Mouse (Mus musculus) neural tube, embryonic 13.5 days (tissue): ENCODE measurements around the gene Dyrk3. TPM values are rescaled to one million over a fixed set of nuclear protein-coding genes. Genes with fewer than 3 reads are reported as not detected.
A peak's percentile ranks its signal among the peaks of the same experiment; 100 is the strongest.

ENCODE experiments used
- ATAC-seq: fragments of 200-750 bp; cut with Nextera tagmentation; 2 replicates; pipeline ENCODE4 v1.8.0; 2017; ENCODE audit warnings: low read depth, mild to moderate bottlenecking, moderate TSS enrichment, moderate library complexity
- H3K27ac ChIP-seq: fragments of 300-500 bp; sonication (generic); replicated peaks from 2 replicates; pipeline ENCODE4 v1.5.1; 2015; ENCODE audit warnings: moderate library complexity, mild to moderate bottlenecking, inconsistent platforms
- H3K27me3 ChIP-seq: fragments of 300-500 bp; sonication (generic); 2 replicates; pipeline ENCODE4 v1.6.1; 2015; ENCODE audit warnings: mild to moderate bottlenecking, inconsistent platforms
- H3K36me3 ChIP-seq: fragments of 300-500 bp; sonication (generic); 2 replicates; pipeline ENCODE4 v1.6.1; 2015; ENCODE audit warnings: mild to moderate bottlenecking, inconsistent platforms
- H3K4me1 ChIP-seq: fragments of 300-500 bp; sonication (generic); replicated peaks from 2 replicates; pipeline ENCODE4 v1.6.1; 2015; ENCODE audit warnings: inconsistent platforms
- H3K4me2 ChIP-seq: fragments of 300-500 bp; sonication (generic); 2 replicates; pipeline ENCODE4 v1.6.1; 2015; ENCODE audit warnings: inconsistent platforms, mild to moderate bottlenecking, moderate library complexity
- H3K4me3 ChIP-seq: fragments of 300-500 bp; sonication (generic); 2 replicates; pipeline ENCODE4 v1.5.1; 2015; ENCODE audit warnings: mild to moderate bottlenecking, inconsistent platforms
- H3K9ac ChIP-seq: fragments of 300-500 bp; sonication (generic); 2 replicates; pipeline ENCODE4 v1.6.1; 2015; ENCODE audit warnings: moderate library complexity, mild to moderate bottlenecking, inconsistent platforms
- H3K9me3 ChIP-seq: fragments of 300-500 bp; sonication (generic); 2 replicates; pipeline ENCODE4 v1.6.1; 2016; ENCODE audit warnings: inconsistent platforms
- WGBS: fragments of 180-500 bp; shearing (Covaris S2); methylation state at CpG from one replicate; pipeline ENCODE4 v1.1.7; 2015; 5-methylcytosine and 5-hydroxymethylcytosine counted together
- polyA plus RNA-seq: library from polyadenylated mRNA; unstranded; fragments of >200 nt; fragmentation: Nextera tagmentation; extraction: Ambion mirVana; gene quantifications from 2 replicates; pipeline ENCODE4 v1.2.1, GENCODE M21; 2015

The Dyrk3 gene
- 12.8 and 17.3 TPM in 2 replicates for polyA plus RNA-seq

GRCm38 (mm10) chr1:131138191-131139016, at the start of gene Dyrk3:
Gene Dyrk3, minus strand, starts transcription at chr1:131138340.
- H3K4me2 ChIP-seq, result peak within 1 kb of the TSS; percentile 79
- WGBS, result 8% methylated on average over 48 of the region's 49 CpGs
- ATAC-seq, result peak; percentile 98
- no peaks in the 10 kb centered on the region for H3K27me3 ChIP-seq
- peaks cover 44% of the 10 kb centered on the region for H3K4me1 ChIP-seq
- H3K4me3 ChIP-seq, result peak within 1 kb of the TSS; percentile 82
- no peaks in the 10 kb centered on the region for H3K36me3 ChIP-seq
- peak within 1 kb of the TSS; percentile 94 for H3K27ac ChIP-seq
- peak within 1 kb of the TSS; percentile 92 for H3K9ac ChIP-seq
- no peaks in the 10 kb centered on the region for H3K9me3 ChIP-seq

GRCm38 (mm10) chr1:131187856-131188255, 49.7 kb upstream of the Dyrk3 start:
- Histone ChIP-seq H3K9me3 (no peaks in the 10 kb centered on the region), H3K27ac (no peak overlapping the region), H3K4me2 (no peak overlapping the region), H3K27me3 (no peaks in the 10 kb centered on the region), H3K4me3 (no peak overlapping the region), H3K4me1 (no peaks in the 10 kb centered on the region), H3K36me3 (no peaks in the 10 kb centered on the region), H3K9ac (no peak overlapping the region)
- ATAC-seq, result no peak
- 91% methylated on average over 5 of the region's 5 CpGs for WGBS

GRCm38 (mm10) chr1:131186995-131187394, 48.9 kb upstream of the Dyrk3 start:
- H3K9ac ChIP-seq, result no peak overlapping the region
- 80% methylated on average over 6 of the region's 6 CpGs for WGBS
- no peak overlapping the region for H3K4me2 ChIP-seq
- ATAC-seq, result no peak
- no peak overlapping the region for H3K27ac ChIP-seq
- H3K27me3 ChIP-seq, result no peaks in the 10 kb centered on the region
- no peak overlapping the region for H3K4me3 ChIP-seq
- no peaks in the 10 kb centered on the region for H3K36me3 ChIP-seq
- H3K9me3 ChIP-seq, result no peaks in the 10 kb centered on the region
- H3K4me1 ChIP-seq, result no peaks in the 10 kb centered on the region

GRCm38 (mm10) chr1:131185821-131186506, 47.8 kb upstream of the Dyrk3 start:
- 93% methylated on average over 13 of the region's 13 CpGs for WGBS
- no peak for ATAC-seq
- Histone ChIP-seq H3K4me2 (no peak overlapping the region), H3K9me3 (no peaks in the 10 kb centered on the region), H3K4me1 (no peaks in the 10 kb centered on the region), H3K27me3 (no peaks in the 10 kb centered on the region), H3K9ac (no peak overlapping the region), H3K27ac (no peak overlapping the region), H3K36me3 (0 out of 2 replicates have a peak, but pooled peaks cover 1% of the 10 kb centered on the region), H3K4me3 (no peak overlapping the region)

DNA sequence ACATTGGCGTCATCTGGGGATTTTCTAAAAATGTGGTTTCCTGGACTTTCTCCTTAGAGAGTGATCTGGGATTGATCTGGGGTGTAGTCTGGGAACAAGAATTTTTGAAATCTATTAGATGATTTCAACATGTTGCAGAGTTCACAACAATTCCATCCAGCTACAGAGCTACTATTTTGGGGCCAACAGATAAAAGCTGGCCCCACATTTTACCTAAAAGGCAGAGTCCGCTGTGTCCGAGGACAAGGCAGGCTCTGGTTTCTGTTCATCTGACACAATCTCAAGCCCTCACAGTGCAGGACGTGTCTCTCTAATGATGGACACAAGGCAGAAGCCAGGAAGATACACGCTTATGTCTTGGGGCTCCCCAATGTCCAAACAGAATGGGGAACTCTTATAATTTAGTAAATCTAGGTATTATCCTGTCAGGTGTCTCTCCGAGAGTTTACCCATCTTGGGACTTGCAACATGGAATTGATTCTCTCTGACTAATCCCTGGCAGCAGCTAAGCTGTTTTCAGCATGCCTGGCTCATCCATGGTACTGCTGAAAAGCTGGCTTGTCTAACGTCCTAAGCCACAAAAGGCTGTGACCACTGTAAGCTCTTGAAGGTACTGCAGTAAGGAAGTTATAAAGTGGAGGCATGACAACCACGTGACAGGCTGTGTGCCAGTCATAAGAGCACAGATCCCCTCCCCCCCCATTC, 47.0 kb upstream of the Dyrk3 start:
- 0 out of 2 replicates have a peak, but pooled peaks cover 4% of the 10 kb centered on the region for H3K36me3 ChIP-seq
- no peaks in the 10 kb centered on the region for H3K4me1 ChIP-seq
- WGBS, result 88% methylated on average over 8 of the region's 8 CpGs
- no peak for ATAC-seq
- H3K9ac ChIP-seq, result no peak overlapping the region
- no peak overlapping the region for H3K27ac ChIP-seq
- H3K27me3 ChIP-seq, result no peaks in the 10 kb centered on the region
- H3K4me2 ChIP-seq, result no peak overlapping the region
- no peak overlapping the region for H3K4me3 ChIP-seq
- no peaks in the 10 kb centered on the region for H3K9me3 ChIP-seq

- Histone ChIP-seq H3K9me3 (no peaks in the 10 kb centered on the region), H3K9ac (no peak overlapping the region), H3K4me2 (no peak overlapping the region), H3K4me1 (no peaks in the 10 kb centered on the region), H3K36me3 (peaks cover 8% of the 10 kb centered on the region; the same call in 1 of the 2 replicates), H3K27me3 (no peaks in the 10 kb centered on the region), H3K4me3 (no peak overlapping the region), H3K27ac (no peak overlapping the region)
- 91% methylated on average over 9 of the region's 9 CpGs for whole genome bisulfite sequencing
- ATAC-seq, result no peak
Measured at GRCm38 (mm10) chr1:131184253-131184955, 46.3 kb upstream of the Dyrk3 start.

DNA sequence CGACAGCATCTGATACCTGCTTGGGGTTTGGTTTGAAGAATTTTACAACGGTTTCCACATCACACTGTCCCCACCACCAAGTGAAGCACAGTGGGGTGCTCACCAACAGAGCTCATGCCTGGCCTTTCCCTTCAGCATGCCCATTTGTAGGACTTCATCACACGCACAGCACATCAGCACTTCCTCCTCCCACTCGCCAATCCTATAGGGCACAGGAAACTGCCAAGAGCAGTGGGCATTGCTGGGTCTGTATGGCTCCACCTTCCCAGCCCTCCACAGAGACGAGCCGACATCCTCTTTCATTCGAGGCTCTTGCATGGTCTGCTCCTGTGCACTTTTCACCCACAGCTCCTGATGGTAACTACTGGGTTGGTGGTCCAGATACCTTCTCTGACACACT, 45.1 kb upstream of the Dyrk3 start:
- H3K36me3 ChIP-seq, result peaks cover 14% of the 10 kb centered on the region; the same call in 1 of the 2 replicates
- no peak overlapping the region for H3K4me2 ChIP-seq
- no peaks in the 10 kb centered on the region for H3K27me3 ChIP-seq
- no peak overlapping the region for H3K27ac ChIP-seq
- ATAC-seq, result no peak
- no peak overlapping the region for H3K4me3 ChIP-seq
- no peak overlapping the region for H3K9ac ChIP-seq
- H3K4me1 ChIP-seq, result no peaks in the 10 kb centered on the region
- WGBS, result 95% methylated on average over 7 of the region's 7 CpGs
- H3K9me3 ChIP-seq, result no peaks in the 10 kb centered on the region

- Histone ChIP-seq H3K4me2 (no peak overlapping the region), H3K27ac (no peak overlapping the region), H3K4me3 (no peak overlapping the region), H3K4me1 (no peaks in the 10 kb centered on the region; the same call in 1 of the 2 replicates), H3K36me3 (peaks cover 24% of the 10 kb centered on the region), H3K27me3 (no peaks in the 10 kb centered on the region), H3K9ac (no peak overlapping the region), H3K9me3 (no peaks in the 10 kb centered on the region)
- WGBS, result 68% methylated on average over 9 of the region's 9 CpGs
- ATAC-seq, result no peak; the same call in 1 of the 2 replicates
Measured at GRCm38 (mm10) chr1:131181642-131182527, 43.7 kb upstream of the Dyrk3 start.

DNA sequence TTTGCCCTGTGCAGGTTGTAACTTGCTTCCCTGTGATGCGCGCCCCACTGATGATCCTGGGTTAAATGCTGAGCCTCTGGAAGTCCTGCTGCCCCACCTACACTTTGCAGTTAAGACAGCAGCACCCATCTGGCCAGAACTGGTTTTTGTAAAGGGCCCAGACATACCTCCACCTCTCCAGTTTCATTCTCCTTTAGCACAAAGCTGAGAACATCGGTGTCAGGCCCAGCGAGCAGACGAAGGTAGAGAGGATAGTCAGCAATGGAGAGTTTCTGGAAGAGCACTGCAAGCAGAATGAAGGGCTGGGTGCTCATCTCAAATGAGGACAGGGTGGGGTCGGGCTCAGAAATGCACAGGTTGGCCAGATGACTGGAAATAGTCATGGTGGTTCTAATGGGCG, 42.2 kb upstream of the Dyrk3 start:
- Histone ChIP-seq H3K27me3 (no peaks in the 10 kb centered on the region), H3K4me1 (no peaks in the 10 kb centered on the region; the same call in 1 of the 2 replicates), H3K36me3 (peaks cover 39% of the 10 kb centered on the region), H3K9ac (no peak overlapping the region), H3K4me2 (no peak overlapping the region), H3K9me3 (no peaks in the 10 kb centered on the region), H3K4me3 (no peak overlapping the region), H3K27ac (no peak overlapping the region)
- 96% methylated on average over 7 of the region's 7 CpGs for WGBS
- no peak for ATAC-seq

DNA sequence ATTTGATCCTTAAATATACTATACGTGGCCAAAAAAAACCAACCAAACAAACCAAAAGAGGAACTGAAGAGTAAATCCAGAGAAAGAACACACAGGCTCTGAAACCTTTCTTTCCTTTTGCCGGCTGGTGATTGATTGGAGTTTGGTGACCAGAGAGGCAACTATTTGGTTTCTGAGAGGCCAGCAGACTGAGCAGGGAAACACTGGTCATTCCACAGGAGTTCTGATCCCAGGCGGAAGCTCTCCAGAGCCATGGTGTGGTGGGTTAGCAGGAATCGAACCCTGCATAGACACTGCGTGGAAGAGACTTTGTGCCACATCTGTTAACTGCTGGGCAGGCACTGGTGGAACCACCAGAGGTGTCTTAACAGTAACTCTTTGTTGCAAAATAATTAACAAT, 39.9 kb upstream of the Dyrk3 start:
- H3K4me3 ChIP-seq, result no peak overlapping the region
- H3K27ac ChIP-seq, result no peak overlapping the region
- 79% methylated on average over 5 of the region's 5 CpGs for WGBS
- no peak for ATAC-seq
- H3K9ac ChIP-seq, result no peak overlapping the region
- H3K4me2 ChIP-seq, result no peak overlapping the region
- H3K36me3 ChIP-seq, result peaks cover 62% of the 10 kb centered on the region
- H3K27me3 ChIP-seq, result no peaks in the 10 kb centered on the region
- no peaks in the 10 kb centered on the region for H3K9me3 ChIP-seq
- no peaks in the 10 kb centered on the region; the same call in 1 of the 2 replicates for H3K4me1 ChIP-seq

DNA sequence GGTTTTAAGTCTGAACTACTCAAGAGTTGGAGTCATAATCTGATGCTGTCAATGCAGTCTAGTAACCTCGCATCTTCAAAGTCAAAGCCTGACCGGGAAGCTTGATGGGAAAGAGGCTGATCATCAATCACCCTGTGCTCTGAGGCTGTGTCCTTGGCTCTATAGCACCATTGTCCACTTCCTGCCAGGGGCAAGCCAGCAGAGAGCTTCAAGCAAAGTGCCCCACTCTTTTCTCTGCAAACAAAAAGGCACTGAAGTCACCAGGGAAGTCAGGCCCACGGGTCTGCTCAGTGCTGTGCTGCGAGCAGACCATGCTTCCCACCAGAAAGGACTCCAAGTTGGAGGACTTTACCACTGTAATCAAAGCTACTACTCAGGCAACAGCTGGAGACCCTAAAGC, 39.1 kb upstream of the Dyrk3 start:
- Histone ChIP-seq H3K9ac (no peak overlapping the region), H3K4me1 (no peaks in the 10 kb centered on the region; the same call in 1 of the 2 replicates), H3K4me2 (no peak overlapping the region), H3K9me3 (no peaks in the 10 kb centered on the region), H3K4me3 (no peak overlapping the region), H3K36me3 (peaks cover 70% of the 10 kb centered on the region), H3K27ac (no peak overlapping the region), H3K27me3 (no peaks in the 10 kb centered on the region)
- ATAC-seq, result no peak
- 37% methylated on average over 4 of the region's 4 CpGs for WGBS
